Mouse (Mus musculus) CD8-positive naive resting alpha-beta T cell, adult 2 months (primary cell): ENCODE data around the gene Slc1a6.
"Not testable (repeated sequence)": the region's sequence is repeated elsewhere in the genome, so short reads cannot be mapped to it uniquely, and the experiment has no call there.

Source experiments
- DNase-seq, 2 experiments: peaks; one replicate each; pipeline ENCODE4 v3.0.0; 2022; ENCODE audit warnings: low read depth in 2 of 2, low spot score in 2 of 2

Slc1a6 gene

GRCm38 (mm10) chr10:78779981-78780651 lies at the start of gene Slc1a6:
Gene Slc1a6 (plus strand): TSS chr10:78780496.
- DNase-seq, result no peak

DNA sequence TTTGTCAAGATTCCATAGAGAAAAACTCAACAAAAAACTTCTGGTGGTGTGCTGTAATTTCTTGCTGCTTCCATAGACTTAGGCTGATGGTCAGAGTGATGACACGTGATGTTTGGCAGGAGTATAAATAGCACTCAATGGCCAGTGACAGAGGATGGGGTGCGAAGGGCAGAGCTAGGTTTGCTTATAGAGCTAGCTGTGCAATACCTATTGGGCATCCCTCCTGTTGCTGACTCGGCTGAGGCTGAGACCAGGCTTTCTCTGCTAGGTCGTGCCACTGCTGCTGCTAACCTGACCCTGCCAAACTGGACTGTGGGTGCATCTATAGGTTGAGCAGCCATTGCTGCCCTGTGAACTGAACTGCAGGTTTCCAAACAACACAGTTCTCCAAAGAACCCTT lies 40.5 kb upstream of the Slc1a6 start:
- DNase-seq, result no peak

DNA sequence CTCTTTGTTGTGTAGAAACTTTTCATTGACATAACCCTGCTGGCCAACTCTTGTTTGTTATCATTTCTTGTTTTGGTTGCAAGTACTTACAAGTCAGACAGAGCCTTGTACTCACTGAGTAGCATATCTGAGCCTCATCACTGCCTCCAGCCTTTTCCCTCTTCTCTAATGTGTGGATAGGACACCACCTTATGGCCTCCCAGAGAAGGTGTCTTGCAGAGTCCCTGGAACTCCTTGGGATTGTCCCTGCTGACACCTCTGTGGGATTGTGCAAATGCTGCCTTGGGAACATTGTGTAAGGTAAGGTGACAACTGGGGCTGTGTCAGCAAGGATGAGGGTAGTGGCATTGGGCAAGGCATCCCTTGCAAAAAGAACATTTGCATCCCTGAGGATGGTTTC lies 36.6 kb upstream of the Slc1a6 start:
- DNase-seq, result no peak

GRCm38 (mm10) chr10:78745453-78746232 lies 34.7 kb upstream of the Slc1a6 start:
- DNase-seq, result no peak

- DNase-seq, result no peak
Measured at GRCm38 (mm10) chr10:78747035-78747721, 33.1 kb upstream of the Slc1a6 start.

GRCm38 (mm10) chr10:78748161-78748560 lies 32.1 kb upstream of the Slc1a6 start:
- DNase-seq, result no peak

DNA sequence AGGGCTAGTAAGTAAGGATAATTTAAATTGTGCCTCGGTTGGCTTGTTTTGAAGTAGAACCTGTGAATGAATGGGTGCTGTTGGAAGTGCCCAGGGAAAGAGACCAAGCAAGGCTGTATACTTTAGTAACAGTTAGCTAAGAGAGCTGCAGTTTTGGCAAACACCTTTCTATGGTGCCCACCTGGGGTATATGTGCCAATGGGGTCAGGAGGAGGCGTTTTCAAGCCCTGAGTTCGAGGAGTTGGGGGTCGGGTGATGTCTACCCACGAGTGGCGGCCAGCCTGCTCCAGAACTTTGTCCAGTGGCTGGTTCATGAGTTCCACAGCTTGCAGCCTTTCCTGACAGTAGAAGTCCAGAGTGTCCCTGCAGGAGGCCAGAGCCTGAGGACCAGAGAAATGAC lies 31.4 kb upstream of the Slc1a6 start:
- no peak for DNase-seq

DNA sequence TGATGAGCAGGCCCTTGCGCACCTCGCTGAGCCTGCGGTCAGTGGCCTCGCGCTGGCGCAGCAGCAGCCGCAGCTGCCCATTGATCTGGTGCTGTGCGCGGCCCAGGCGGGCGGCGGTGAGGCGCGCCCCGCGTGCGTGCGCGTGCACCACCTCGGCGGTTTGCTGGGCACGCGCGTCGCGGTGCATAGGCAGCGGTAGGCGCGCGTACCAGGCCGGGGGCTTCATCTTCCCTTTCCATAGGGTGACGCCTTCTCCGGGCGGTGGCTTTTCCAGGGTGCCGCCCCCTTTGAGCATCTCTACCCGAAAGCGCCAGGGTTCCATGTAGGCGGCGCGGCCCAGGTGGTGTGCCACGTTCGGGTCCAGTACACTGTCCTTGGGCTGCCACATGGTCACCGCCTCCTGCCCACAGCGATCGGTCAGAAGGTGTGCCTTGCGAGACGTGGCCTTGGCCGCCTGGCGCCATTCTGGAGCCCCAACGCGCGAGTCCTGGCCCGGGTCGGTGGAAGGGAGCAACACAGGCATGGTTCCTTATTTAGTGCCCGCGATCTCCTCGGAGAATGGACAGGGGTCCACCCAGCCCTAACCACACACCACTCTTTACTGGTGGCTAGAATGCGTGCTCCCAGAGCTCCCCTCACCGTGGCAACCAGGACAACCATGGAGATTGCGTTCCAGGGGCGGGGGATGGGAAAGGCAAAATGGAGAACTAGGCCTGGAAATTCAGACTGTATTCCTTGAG lies 27.7 kb upstream of the Slc1a6 start, which contains the start of gene Ccdc105:
TSS of gene Ccdc105 (minus strand) at position 614 of the 740 bp plus-strand sequence.
- DNase-seq, result no peak

GRCm38 (mm10) chr10:78756021-78756420 lies 24.3 kb upstream of the Slc1a6 start:
- DNase-seq, result no peak

DNA sequence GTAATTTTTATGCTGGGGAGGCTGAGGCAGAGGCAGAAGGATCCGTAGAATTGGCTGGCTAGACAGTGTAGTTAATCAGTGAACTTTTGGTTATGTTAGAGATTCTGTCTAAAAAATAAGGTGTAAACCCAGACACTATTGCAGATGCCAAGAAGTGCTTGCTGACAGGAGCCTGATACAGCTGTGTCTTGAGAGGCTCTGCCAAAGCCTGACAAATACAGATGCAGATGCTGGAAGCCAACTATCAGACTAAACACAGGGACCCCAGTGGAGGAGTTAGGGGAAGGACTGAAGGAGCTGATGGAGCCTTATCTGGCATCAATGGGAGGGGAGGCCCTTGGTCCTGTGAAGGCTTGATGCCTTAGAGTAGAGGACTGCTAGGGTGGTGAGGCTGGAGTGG lies 14.7 kb upstream of the Slc1a6 start:
- DNase-seq, result no peak

DNA sequence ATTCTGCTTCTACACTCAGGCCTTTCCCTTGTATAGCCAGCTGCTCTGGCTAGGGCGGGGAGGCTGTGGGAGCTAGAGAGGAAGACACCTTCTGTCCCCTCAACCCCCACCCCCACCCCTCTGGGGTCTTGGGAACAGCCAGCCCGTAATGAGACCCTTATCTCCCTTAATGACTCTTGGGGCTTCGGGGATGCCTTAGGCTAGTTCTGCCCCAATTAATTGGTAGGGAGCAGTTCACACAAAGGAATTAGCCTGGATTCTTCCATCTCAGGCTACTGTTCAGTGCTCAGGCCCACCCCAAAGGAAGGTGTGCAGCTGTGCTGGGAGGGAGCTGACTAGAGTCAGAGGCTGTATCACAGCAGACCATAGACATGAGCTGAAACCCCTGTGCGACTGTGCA lies 4.5 kb upstream of the Slc1a6 start:
- DNase-seq, result no peak

DNA sequence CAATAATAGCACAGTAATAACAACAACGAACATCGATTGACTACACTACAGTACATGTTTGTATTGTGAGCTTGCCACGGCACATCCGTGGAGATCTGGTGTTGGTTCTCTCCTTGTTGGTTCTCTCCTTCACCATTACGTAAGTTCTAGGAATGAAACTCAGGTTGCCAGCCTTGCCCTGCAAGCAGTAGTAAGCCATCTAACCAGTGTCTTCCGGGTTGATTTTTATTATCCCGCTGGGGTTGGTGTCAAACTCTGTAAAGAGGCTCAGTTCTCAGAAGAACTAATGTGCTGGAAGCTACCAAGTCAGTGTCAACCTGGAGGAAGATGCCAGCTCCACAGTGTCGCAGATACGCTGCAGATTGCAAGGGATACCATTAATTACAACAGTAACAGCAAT lies 769 bp upstream of the Slc1a6 start:
- DNase-seq, result no peak

GRCm38 (mm10) chr10:78787566-78788087 lies 7.3 kb downstream of the Slc1a6 start:
- no peak for DNase-seq

DNA sequence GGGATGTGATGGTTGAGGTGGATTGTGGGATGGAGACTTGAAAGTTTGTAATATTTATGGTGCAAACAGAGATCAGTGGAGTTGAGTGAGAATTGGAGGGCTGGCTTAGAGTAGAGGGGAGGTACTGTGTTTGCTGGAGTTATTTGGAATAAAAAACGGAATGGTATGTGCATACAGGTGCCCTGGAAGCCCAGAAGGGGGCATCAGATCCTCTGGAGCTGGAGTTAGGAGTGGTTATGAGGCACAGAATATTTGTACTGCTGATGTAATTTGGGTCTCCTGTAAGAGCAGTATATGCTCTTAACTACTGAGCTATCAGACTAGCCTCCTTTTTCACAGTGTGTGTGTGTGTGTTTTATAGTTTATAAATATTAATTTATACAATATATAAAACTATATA lies 10.3 kb downstream of the Slc1a6 start:
- DNase-seq, result no peak

- no peak for DNase-seq
Measured at GRCm38 (mm10) chr10:78801449-78801848, 21.2 kb downstream of the Slc1a6 start.

- no peak for DNase-seq
Measured at GRCm38 (mm10) chr10:78812358-78813060, 32.2 kb downstream of the Slc1a6 start.

- DNase-seq, result not testable (repeated sequence)
Measured at GRCm38 (mm10) chr10:78840456-78840855, 60.2 kb downstream of the Slc1a6 start.

DNA sequence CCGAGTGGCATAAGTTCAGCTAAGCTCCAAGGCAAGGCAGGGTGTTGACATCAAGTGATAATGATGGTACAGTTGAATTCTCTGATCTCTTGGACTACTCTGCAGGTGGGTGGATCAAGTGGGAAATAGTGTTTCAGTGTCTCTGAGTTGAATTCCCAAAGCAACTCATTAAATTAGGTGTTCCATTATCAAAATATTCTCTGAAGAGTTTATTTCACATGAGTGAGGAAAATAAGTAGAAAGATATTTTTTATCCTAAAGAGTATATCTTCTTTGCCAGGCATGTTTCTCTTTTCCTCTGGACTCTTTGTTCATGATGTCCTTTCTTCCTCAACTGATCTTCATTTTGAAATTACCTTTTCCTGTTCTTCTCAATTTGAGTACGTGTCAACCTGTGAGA lies 71.8 kb downstream of the Slc1a6 start, which contains the start of gene Olfr1356:
TSS of gene Olfr1356 (minus strand) at position 101 of the 400 bp plus-strand sequence.
- no peak for DNase-seq
